Mouse (Mus musculus) forebrain, postnatal 0 days (tissue): ENCODE measurements around the gene Tfip11. TPM values are rescaled to one million over a fixed set of nuclear protein-coding genes. Genes with fewer than 3 reads are reported as not detected.
A peak's percentile ranks its signal among the peaks of the same experiment; 100 is the strongest.

ENCODE experiments used
- ATAC-seq: fragments of 200-750 bp; cut with Nextera tagmentation; 2 replicates; pipeline ENCODE4 v1.8.0; 2017; ENCODE audit warnings: mild to moderate bottlenecking, moderate library complexity
- DNase-seq: peaks from one replicate; pipeline ENCODE4 v3.0.0-alpha.2; 2015
- H3K27ac ChIP-seq: fragments of 300-500 bp; sonication (generic); 2 replicates; pipeline ENCODE4 v1.5.1; 2014; ENCODE audit warnings: low read depth, mild to moderate bottlenecking, antibody characterized with exemption, low read length, moderate library complexity, mixed read lengths
- H3K27me3 ChIP-seq: fragments of 300-500 bp; sonication (generic); 2 replicates; pipeline ENCODE4 v1.6.1; 2014; ENCODE audit warnings: mild to moderate bottlenecking, low read length, mixed read lengths; ENCODE audit not compliant: insufficient read depth
- H3K36me3 ChIP-seq: fragments of 300-500 bp; sonication (generic); 2 replicates; pipeline ENCODE4 v1.6.1; 2014; ENCODE audit warnings: mild to moderate bottlenecking, moderate library complexity; ENCODE audit not compliant: insufficient read depth
- H3K4me1 ChIP-seq: fragments of 300-500 bp; sonication (generic); 2 replicates; pipeline ENCODE4 v1.6.1; 2014; ENCODE audit warnings: antibody characterized with exemption; ENCODE audit not compliant: insufficient read depth
- H3K4me2 ChIP-seq: fragments of 300-500 bp; sonication (generic); 2 replicates; pipeline ENCODE4 v1.6.1; 2014; ENCODE audit warnings: low read depth, mild to moderate bottlenecking, moderate library complexity
- H3K4me3 ChIP-seq: fragments of 300-500 bp; sonication (generic); 2 replicates; pipeline ENCODE4 v1.5.1; 2014; ENCODE audit warnings: low read depth, low read length, mixed read lengths
- H3K9ac ChIP-seq: fragments of 300-500 bp; sonication (generic); 2 replicates; pipeline ENCODE4 v1.6.1; 2014; ENCODE audit warnings: mild to moderate bottlenecking
- H3K9me3 ChIP-seq: fragments of 300-500 bp; sonication (generic); 2 replicates; pipeline ENCODE4 v1.6.1; 2016; ENCODE audit warnings: low read length
- CTCF ChIP-seq: sonication (generic); IDR thresholded peaks from 2 replicates; pipeline ENCODE4 v1.5.1; 2016; ENCODE audit warnings: antibody characterized with exemption, control low read depth, low read depth
- WGBS: fragments of 180-500 bp; shearing (Covaris S2); extraction: QIAGEN DNeasy Blood & Tissue Kit; methylation state at CpG from one replicate; pipeline ENCODE4 v1.1.7; 2014; 5-methylcytosine and 5-hydroxymethylcytosine counted together
- polyA plus RNA-seq: library from polyadenylated mRNA; unstranded; fragments of >200 nt; fragmentation: Nextera tagmentation; extraction: Ambion mirVana; gene quantifications from 2 replicates; pipeline ENCODE4 v1.2.1, GENCODE M21; 2015
- total RNA-seq: library from RNA; depleted of rRNA; stranded (reverse); fragments of >200 nt; gene quantifications from 2 replicates; pipeline ENCODE4 v1.2.3, GENCODE M21; 2014; rRNA removed

Gene Tfip11
- total RNA-seq, result 15.6 and 20.8 TPM in 2 replicates
- 20.5 and 26.9 TPM in 2 replicates for polyA plus RNA-seq

- H3K4me1 ChIP-seq, result no peaks in the 10 kb centered on the region
- H3K4me3 ChIP-seq, result peak within 1 kb of the TSS; percentile 66
- 10% methylated on average over 48 of the region's 48 CpGs for WGBS
- ATAC-seq (peak; percentile 95), DNase-seq (peak; percentile 97)
- peak within 1 kb of the TSS; percentile 69 for H3K9ac ChIP-seq
- H3K27me3 ChIP-seq, result no peaks in the 10 kb centered on the region
- H3K27ac ChIP-seq, result peak within 1 kb of the TSS; percentile 76
- no peaks in the 10 kb centered on the region for H3K9me3 ChIP-seq
- peaks cover 28% of the 10 kb centered on the region for H3K36me3 ChIP-seq
- peak; percentile 29; the same call in 1 of the 2 replicates for TF ChIP-seq CTCF
- H3K4me2 ChIP-seq, result peak within 1 kb of the TSS; percentile 63
Observed at GRCm38 (mm10) chr5:112325546-112326445, at the start of gene Tfip11. Tfip11 (plus strand) TSS chr5:112326358.

DNA sequence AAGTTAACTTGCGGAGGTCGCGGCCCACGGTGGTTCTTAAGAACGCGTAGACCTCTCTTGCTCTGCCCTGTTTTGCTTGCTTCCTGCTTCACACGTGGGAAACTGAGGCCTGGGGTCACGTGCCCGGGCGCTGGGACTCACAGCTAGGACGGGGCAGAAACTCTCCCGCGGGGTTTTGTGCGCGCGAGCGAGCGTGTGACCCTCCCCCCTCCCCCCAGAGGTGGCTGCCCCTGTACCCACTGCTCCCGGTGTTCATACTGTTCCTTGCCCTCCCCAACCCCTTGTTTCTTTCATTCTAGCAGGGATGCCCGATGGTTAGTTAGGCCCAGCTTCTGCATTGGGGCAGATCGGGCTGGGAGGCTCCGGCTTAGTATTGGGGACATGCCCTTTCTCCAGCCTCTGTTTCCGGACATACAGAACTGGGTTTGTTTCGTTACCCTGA is 49.2 kb upstream of the Tfip11 start:
- DNase-seq (no peak), ATAC-seq (no peak)
- peak overlapping the region; percentile 96 for H3K4me2 ChIP-seq

DNA sequence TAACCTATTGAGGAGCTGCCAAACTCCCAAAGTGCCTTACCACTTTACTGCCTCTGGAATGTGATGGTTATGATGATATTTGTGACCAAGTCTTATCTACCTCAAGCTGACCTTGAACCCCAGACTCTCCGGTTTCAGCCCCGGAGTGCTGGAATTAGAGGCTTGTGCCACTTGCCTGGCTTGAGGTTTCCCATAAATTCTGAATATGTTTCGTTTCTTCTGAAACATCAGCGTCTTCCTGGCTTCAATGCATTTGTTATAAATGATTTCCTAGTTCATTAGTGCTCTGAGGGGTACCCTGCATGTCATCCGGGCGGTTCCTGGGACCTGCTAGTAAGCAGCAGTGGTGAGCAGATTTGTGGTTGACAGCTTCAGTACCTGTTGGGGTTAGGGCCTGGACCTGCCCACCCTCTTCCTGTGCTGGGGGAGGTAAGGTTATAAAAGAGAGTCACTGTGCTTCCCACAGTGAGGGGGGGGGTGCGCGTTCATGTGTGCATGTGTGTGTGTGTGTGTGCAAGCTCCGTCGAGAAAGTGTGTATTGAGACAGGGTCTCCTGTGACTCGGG is 48.2 kb upstream of the Tfip11 start:
- H3K4me1 ChIP-seq, result no peaks in the 10 kb centered on the region
- H3K9me3 ChIP-seq, result no peaks in the 10 kb centered on the region
- no peak overlapping the region for H3K27ac ChIP-seq
- no peak for TF ChIP-seq CTCF
- H3K27me3 ChIP-seq, result no peaks in the 10 kb centered on the region
- ATAC-seq (no peak), DNase-seq (no peak)
- H3K4me2 ChIP-seq, result no peak overlapping the region
- peak overlapping the region; percentile 15; the same call in 1 of the 2 replicates for H3K9ac ChIP-seq
- no peaks in the 10 kb centered on the region for H3K36me3 ChIP-seq
- 92% methylated on average over 11 of the region's 11 CpGs for WGBS
- H3K4me3 ChIP-seq, result no peak overlapping the region

More for the DNA sequence above, 49.2 kb upstream of the Tfip11 start:
- no peaks in the 10 kb centered on the region for H3K36me3 ChIP-seq
- H3K4me1 ChIP-seq, result no peaks in the 10 kb centered on the region
- peak overlapping the region; percentile 83 for H3K4me3 ChIP-seq
- no peak for TF ChIP-seq CTCF
- H3K9ac ChIP-seq, result peak overlapping the region; percentile 68
- H3K27ac ChIP-seq, result peak overlapping the region; percentile 59; the same call in 1 of the 2 replicates
- no peaks in the 10 kb centered on the region for H3K27me3 ChIP-seq
- WGBS, result 0% methylated on average over 24 of the region's 24 CpGs
- no peaks in the 10 kb centered on the region for H3K9me3 ChIP-seq

DNA sequence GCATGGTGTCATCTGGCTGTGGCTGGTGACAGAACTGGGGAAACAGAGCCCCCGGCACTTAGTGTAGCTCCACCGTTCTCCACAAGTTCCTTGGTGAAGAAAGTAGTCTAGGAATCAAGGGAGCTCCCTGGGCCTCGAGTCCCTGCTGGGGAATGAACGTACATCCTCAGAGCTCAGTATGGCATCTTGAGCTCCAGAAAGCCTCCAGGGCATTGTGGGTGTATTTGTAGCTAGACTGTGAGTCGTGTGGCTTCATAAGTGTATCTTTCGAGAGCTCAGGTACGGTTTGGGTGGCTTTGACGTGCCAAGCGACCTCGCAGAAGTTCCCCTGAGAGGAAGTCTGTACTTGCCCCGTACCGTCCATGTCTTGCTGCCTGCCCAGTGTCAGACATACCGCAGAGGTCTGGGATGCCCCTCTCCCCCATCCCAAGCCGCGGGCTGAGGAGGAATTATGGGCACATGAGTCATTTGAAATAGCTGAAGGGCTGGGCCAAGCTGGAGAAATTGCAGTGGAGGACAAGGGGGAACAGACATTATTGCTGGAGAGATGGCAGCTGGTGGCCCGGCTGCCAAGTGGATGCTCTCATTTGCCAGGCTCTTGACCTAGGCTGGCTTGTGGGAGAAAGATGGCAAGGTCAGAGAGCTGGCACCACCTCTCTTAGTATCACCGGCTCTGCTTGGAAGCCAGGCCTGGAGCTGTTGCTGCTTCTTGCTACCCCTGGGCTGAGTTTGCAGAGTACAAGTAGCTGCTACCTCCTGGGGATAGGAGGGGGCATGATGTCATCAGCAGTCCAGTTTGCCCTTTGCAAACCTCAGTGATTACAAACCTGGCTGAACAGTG is 46.8 kb upstream of the Tfip11 start:
- ATAC-seq (no peak), DNase-seq (no peak)
- no peak overlapping the region for H3K9ac ChIP-seq
- 88% methylated on average over 17 of the region's 17 CpGs for WGBS
- no peaks in the 10 kb centered on the region for H3K4me1 ChIP-seq
- no peak overlapping the region for H3K4me2 ChIP-seq
- TF ChIP-seq CTCF, result no peak
- H3K27ac ChIP-seq, result no peak overlapping the region
- H3K4me3 ChIP-seq, result no peak overlapping the region
- no peaks in the 10 kb centered on the region for H3K36me3 ChIP-seq
- H3K27me3 ChIP-seq, result no peaks in the 10 kb centered on the region
- no peaks in the 10 kb centered on the region for H3K9me3 ChIP-seq

DNA sequence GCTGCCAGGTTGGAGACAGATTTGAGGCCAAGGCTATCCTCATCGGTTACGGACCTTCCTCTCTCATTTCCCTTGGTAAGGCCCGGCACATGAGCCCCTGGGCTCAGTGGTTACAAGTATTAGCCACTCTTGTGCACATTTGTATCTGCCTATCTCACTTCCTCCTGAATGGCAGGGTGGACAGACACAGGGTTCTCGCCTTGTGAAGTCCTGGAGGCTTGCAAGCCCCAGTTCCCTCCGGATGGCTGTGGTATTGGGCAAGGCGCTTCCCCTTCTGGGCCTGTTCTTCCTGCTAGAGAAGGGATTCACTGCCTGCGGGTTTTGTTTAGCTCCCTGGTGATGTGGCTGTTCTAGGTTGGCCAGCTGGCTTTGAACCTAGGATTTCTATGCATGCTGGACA is 46.0 kb upstream of the Tfip11 start:
- Histone ChIP-seq H3K9ac (no peak overlapping the region), H3K4me2 (no peak overlapping the region)
- DNase-seq, result no peak

GRCm38 (mm10) chr5:112280863-112281660 is 45.1 kb upstream of the Tfip11 start:
- ATAC-seq, result no peak
- H3K9me3 ChIP-seq, result no peaks in the 10 kb centered on the region
- H3K9ac ChIP-seq, result no peak overlapping the region
- H3K27me3 ChIP-seq, result no peaks in the 10 kb centered on the region
- no peak overlapping the region for H3K4me2 ChIP-seq
- 53% methylated on average over 15 of the region's 15 CpGs for WGBS
- H3K36me3 ChIP-seq, result no peaks in the 10 kb centered on the region
- TF ChIP-seq CTCF, result no peak
- no peak for DNase-seq
- H3K4me3 ChIP-seq, result no peak overlapping the region
- no peak overlapping the region for H3K27ac ChIP-seq
- no peaks in the 10 kb centered on the region for H3K4me1 ChIP-seq

More for the DNA sequence above, 46.0 kb upstream of the Tfip11 start:
- no peaks in the 10 kb centered on the region for H3K36me3 ChIP-seq
- ATAC-seq, result no peak
- no peak for TF ChIP-seq CTCF
- 83% methylated on average over 7 of the region's 7 CpGs for WGBS
- no peak overlapping the region for H3K27ac ChIP-seq
- H3K4me1 ChIP-seq, result no peaks in the 10 kb centered on the region
- no peak overlapping the region for H3K4me3 ChIP-seq
- H3K27me3 ChIP-seq, result no peaks in the 10 kb centered on the region
- H3K9me3 ChIP-seq, result no peaks in the 10 kb centered on the region
